Comparison of ENCODE assay signal across 8 mouse cellular contexts in genomic region chr4:134101979-134102741, GRCm38 (mm10). TPM values are rescaled to one million over a fixed set of nuclear protein-coding genes. Genes with fewer than 3 reads are reported as not detected.
DNase-seq lines count a peak whose midpoint lies in the region; ATAC-seq lines count a peak whose summit lies in the region.

Gene Ubxn11, plus strand, starts transcription at chr4:134102570.

- H3K36me3 ChIP-seq in hindbrain, embryonic 12.5 days, result no peaks in the 10 kb centered on the region

- H3K9me3 ChIP-seq in hindbrain, embryonic 12.5 days (replicated peaks), result no peaks in the 10 kb centered on the region

- ATAC-seq in hindbrain, embryonic 12.5 days (ENCODE audit: low FRiP score), result peak; percentile 97

- peak within 1 kb of the TSS; percentile 75 for H3K4me2 ChIP-seq in hindbrain, embryonic 12.5 days (replicated peaks)

- 17% methylated on average over 34 of the region's 34 CpGs for WGBS in hindbrain, embryonic 12.5 days

- H3K4me3 ChIP-seq in hindbrain, embryonic 12.5 days, result peak within 1 kb of the TSS; percentile 74

- no peak within 1 kb of the TSS for H3K27ac ChIP-seq in hindbrain, embryonic 12.5 days

- H3K4me1 ChIP-seq in hindbrain, embryonic 12.5 days, result peaks cover 3% of the 10 kb centered on the region; the same call in 1 of the 2 replicates

- peak within 1 kb of the TSS; percentile 55 for H3K9ac ChIP-seq in hindbrain, embryonic 12.5 days

- no peaks in the 10 kb centered on the region for H3K27me3 ChIP-seq in hindbrain, embryonic 12.5 days

- DNase-seq in NIH3T3 (ENCODE audit: low read depth), result peak; percentile 90
- DNase-seq in cerebellum, postnatal 10 days, result peak; percentile 92 to 94
- peak; percentile 87 to 88 for DNase-seq in frontal cortex, postnatal 10 days (ENCODE audit: low spot score in 2 of 2)
- peak; percentile 81 to 94 for DNase-seq in layer of hippocampus, postnatal 14 days (ENCODE audit: low spot score in 2 of 2)
- peak; percentile 81 for DNase-seq in lung, postnatal 14 days
- peak; percentile 85 for DNase-seq in retina, adult 2 months (ENCODE audit: low read depth, low spot score)
- DNase-seq in thymus, postnatal 36 days, result peak; percentile 79 to 86

RNA-seq across cellular contexts. Expression of gene Ubxn11, which starts in this region (rescaled TPM):
- 11.6 and 13.4 TPM in 2 replicates for polyA plus RNA-seq in hindbrain, embryonic 12.5 days (2016; fragmentation: Nextera tagmentation; extraction: Ambion mirVana)
- 10 to 100 TPM; 22.0 to 24.2 TPM for total RNA-seq in layer of hippocampus, postnatal 14 days (2021)
